Mouse (Mus musculus) left cerebral cortex, postnatal 25 days (tissue): Measurements from ENCODE around the gene Cgrrf1. TPM values are rescaled to one million over a fixed set of nuclear protein-coding genes. Genes with fewer than 3 reads are reported as not detected.

Experiments
- DNase-seq, 2 experiments: peaks; one replicate each; pipeline ENCODE4 v3.0.0; 2022; ENCODE audit warnings: low spot score in 2 of 2, mixed read lengths in 1 of 2
- intact Hi-C: fragments of 180-260 bp; cut with DNase I; formaldehyde crosslinking; loops from one replicate; pipeline ENCODE4 v1.15.1; 2025
- total RNA-seq, 2 experiments: library from RNA; stranded (reverse); gene quantifications; 2 replicates each; pipeline ENCODE4 v1.2.3; 2021

Gene Cgrrf1
- total RNA-seq, 2 experiments from 2014 or later: 33.0 to 35.7 TPM

- peak; percentile 6 to 12 for DNase-seq
- intact Hi-C loops: loop anchor here (1.0 kb wide), 1 partner anchor 33 kb away; the partner anchor contains the start of gene Cnih1
Measured at GRCm38 (mm10) chr14:46821271-46821872, 10.6 kb upstream of the Cgrrf1 start.

GRCm38 (mm10) chr14:46821873-46822716 lies 9.8 kb upstream of the Cgrrf1 start, which contains the start of gene Gmfb:
TSS of gene Gmfb (minus strand) at chr14:46822242.
- intact Hi-C loops: loop anchor here (1.0 kb wide), 2 partner anchors 10 to 34 kb away; partner anchors contain the start of genes Cgrrf1 and Cnih1
- DNase-seq: peak; percentile 97 to 98

- intact Hi-C loops: no loop called here
- no peak for DNase-seq
Measured at GRCm38 (mm10) chr14:46823996-46824395, 7.9 kb upstream of the Cgrrf1 start.

- intact Hi-C loops: no loop called here
- no peak for DNase-seq
Measured at GRCm38 (mm10) chr14:46827430-46827829, 4.5 kb upstream of the Cgrrf1 start.

- intact Hi-C loops: loop anchor here (5.0 kb wide), 1 partner anchor 256 kb away; no protein-coding TSS in a partner anchor
- DNase-seq: no peak
Measured at GRCm38 (mm10) chr14:46831295-46831694, 630 bp upstream of the Cgrrf1 start.

- peak; percentile 13 to 37 for DNase-seq
- intact Hi-C loops: loop anchor here (1.0 to 5.0 kb wide), 2 partner anchors 10 to 255 kb away; partner anchors contain the start of gene Gmfb
Measured at GRCm38 (mm10) chr14:46832354-46833272, 688 bp downstream of the Cgrrf1 start.

- no peak for DNase-seq
- intact Hi-C loops: no loop called here
Measured at GRCm38 (mm10) chr14:46839326-46839725, 7.4 kb downstream of the Cgrrf1 start.

- intact Hi-C loops: no loop called here
- DNase-seq: no peak
Measured at GRCm38 (mm10) chr14:46845706-46846105, 13.8 kb downstream of the Cgrrf1 start.

- no peak for DNase-seq
- intact Hi-C loops: no loop called here
Measured at GRCm38 (mm10) chr14:46848063-46848590, 16.2 kb downstream of the Cgrrf1 start.

GRCm38 (mm10) chr14:46848736-46849135 lies 16.8 kb downstream of the Cgrrf1 start:
- DNase-seq: no peak
- intact Hi-C loops: no loop called here

- intact Hi-C loops: no loop called here
Measured at GRCm38 (mm10) chr14:46849769-46850168, 17.8 kb downstream of the Cgrrf1 start.

GRCm38 (mm10) chr14:46853677-46854076 lies 21.8 kb downstream of the Cgrrf1 start:
- no peak for DNase-seq
- intact Hi-C loops: no loop called here

More at GRCm38 (mm10) chr14:46849769-46850168, 17.8 kb downstream of the Cgrrf1 start:
- DNase-seq: no peak

GRCm38 (mm10) chr14:46862922-46863321 lies 31.0 kb downstream of the Cgrrf1 start:
- intact Hi-C loops: no loop called here
- no peak for DNase-seq

- intact Hi-C loops: loop anchor here (5.0 to 10.0 kb wide), 4 partner anchors 61 to 386 kb away; partner anchors contain the start of gene Gch1
- DNase-seq: peak; percentile 43 to 64
Measured at GRCm38 (mm10) chr14:46880935-46881334, 49.0 kb downstream of the Cgrrf1 start.

- peak; percentile 4 to 9 for DNase-seq
- intact Hi-C loops: loop anchor here (1.0 to 10.0 kb wide), 5 partner anchors 60 to 385 kb away; partner anchors contain the start of gene Gch1
Measured at GRCm38 (mm10) chr14:46881581-46882430, 49.9 kb downstream of the Cgrrf1 start.

- intact Hi-C loops: loop anchor here (1.0 to 10.0 kb wide), 5 partner anchors 60 to 385 kb away; partner anchors contain the start of gene Gch1
- DNase-seq: peak; percentile 66 to 73
Measured at GRCm38 (mm10) chr14:46882431-46883067, 50.6 kb downstream of the Cgrrf1 start, which contains the start of gene Samd4. TSS of gene Samd4 (plus strand) at chr14:46882854.

GRCm38 (mm10) chr14:46883068-46883870 lies 51.3 kb downstream of the Cgrrf1 start:
- intact Hi-C loops: loop anchor here (5.0 to 10.0 kb wide), 4 partner anchors 59 to 384 kb away; partner anchors contain the start of gene Gch1
- DNase-seq: peak; percentile 75 to 85
